Mouse (Mus musculus) testis, adult 2 months (tissue): ENCODE results near the gene Gpx8.

ENCODE experiments used
- CTCF ChIP-seq: fragments of 200-500 bp; IDR thresholded peaks from 2 replicates; pipeline ENCODE4 v1.5.1; 2012; ENCODE audit warnings: low read depth, mild to moderate bottlenecking, inconsistent platforms, low read length, moderate library complexity; ENCODE audit not compliant: control insufficient read depth, insufficient read depth, insufficient replicate concordance
- POLR2A ChIP-seq: fragments of 200-500 bp; IDR thresholded peaks from 2 replicates; pipeline ENCODE4 v1.6.1; 2012; ENCODE audit warnings: low read depth, mild to moderate bottlenecking, inconsistent platforms, low read length, moderate library complexity; ENCODE audit not compliant: control insufficient read depth

DNA sequence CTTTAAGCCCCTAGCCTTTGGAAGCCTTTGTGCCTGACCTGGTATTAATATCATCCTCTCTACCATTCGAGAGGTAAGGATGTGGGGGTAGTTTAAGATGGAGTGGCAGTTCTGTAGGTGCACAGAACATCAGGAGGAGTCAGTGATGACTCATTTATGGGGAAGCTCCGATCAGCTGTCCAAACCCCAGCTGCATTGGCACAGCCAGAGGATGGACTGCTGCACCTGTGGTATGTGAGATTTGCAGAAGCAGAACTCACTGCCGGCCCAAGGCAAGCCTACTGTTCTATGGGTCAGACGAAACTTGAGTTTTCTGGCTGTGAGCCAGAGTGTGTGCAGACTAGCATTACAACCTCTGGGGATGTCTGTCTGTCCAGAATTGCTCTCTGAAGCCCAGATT, 49.8 kb downstream of the Gpx8 start:
- TF ChIP-seq POLR2A, result no peak
- no peak for TF ChIP-seq CTCF
